16 mouse cellular contexts compared by ENCODE assay signal in the genomic region with DNA sequence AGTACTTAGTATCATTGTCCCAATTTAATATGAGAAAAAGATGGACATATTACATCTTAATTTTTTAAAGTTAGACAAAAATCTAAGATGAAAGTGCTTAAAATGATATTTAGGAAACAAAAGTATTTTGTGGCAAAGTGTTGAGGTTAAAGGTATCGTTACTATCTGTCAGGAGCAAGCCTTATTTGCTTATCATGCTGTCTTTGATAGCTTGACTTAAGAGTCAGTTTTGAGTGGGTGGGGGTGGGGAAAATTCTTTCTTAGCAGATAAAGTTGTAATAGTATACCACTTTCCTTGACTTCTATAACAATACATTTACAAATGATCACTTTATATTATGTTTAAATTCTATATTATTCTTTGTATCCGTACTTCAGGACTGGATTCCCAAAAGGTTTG.
"Had no signal": no experiment of that assay in that cellular context is flagged by ENCODE, and none has a peak within 500 bp of the region (broad histone marks: within the 10 kb centered on the region; RNA-seq: fewer than 3 reads in every experiment).

No protein-coding gene starts in this region.

- H3K36me3 ChIP-seq: neural tube, embryonic 12.5 days; neural tube, embryonic 13.5 days; neural tube, embryonic 15.5 days; stomach, embryonic 15.5 days had no signal

- H3K4me1 ChIP-seq: neural tube, embryonic 12.5 days; neural tube, embryonic 13.5 days; neural tube, embryonic 15.5 days; stomach, embryonic 15.5 days had no signal

- DNase-seq: retina, postnatal 1 day; right cerebral cortex, adult 18-20 months; right cerebral cortex, postnatal 14 days; right cerebral cortex, postnatal 25 days; right cerebral cortex, postnatal 4 days; spleen, adult 18-20 months; thymus, adult 18-20 months; thymus, adult 2 months; thymus, postnatal 14 days; thymus, postnatal 25 days; thymus, postnatal 36 days had no signal

- H3K4me3 ChIP-seq: neural tube, embryonic 12.5 days; neural tube, embryonic 13.5 days; neural tube, embryonic 15.5 days; stomach, embryonic 15.5 days had no signal

- H3K9ac ChIP-seq: neural tube, embryonic 12.5 days; neural tube, embryonic 13.5 days; neural tube, embryonic 15.5 days; stomach, embryonic 15.5 days had no signal

- H3K27ac ChIP-seq: neural tube, embryonic 12.5 days; neural tube, embryonic 13.5 days; neural tube, embryonic 15.5 days; stomach, embryonic 15.5 days; stomach, postnatal 0 days had no signal

- H3K27me3 ChIP-seq: neural tube, embryonic 12.5 days; neural tube, embryonic 13.5 days; neural tube, embryonic 15.5 days; stomach, embryonic 15.5 days had no signal

- H3K9me3 ChIP-seq: neural tube, embryonic 12.5 days; neural tube, embryonic 13.5 days; neural tube, embryonic 15.5 days; stomach, embryonic 15.5 days had no signal
